Mouse (Mus musculus): Measurements from ENCODE around the gene Dnajb12. TPM values are rescaled to one million over a fixed set of nuclear protein-coding genes. Genes with fewer than 3 reads are reported as not detected.
"Not testable (repeated sequence)": the region's sequence is repeated elsewhere in the genome, so short reads cannot be mapped to it uniquely, and the experiment has no call there.

Gene Dnajb12
- total RNA-seq, 2 experiments from 2014 or later = 44.9 to 47.1 TPM

DNA sequence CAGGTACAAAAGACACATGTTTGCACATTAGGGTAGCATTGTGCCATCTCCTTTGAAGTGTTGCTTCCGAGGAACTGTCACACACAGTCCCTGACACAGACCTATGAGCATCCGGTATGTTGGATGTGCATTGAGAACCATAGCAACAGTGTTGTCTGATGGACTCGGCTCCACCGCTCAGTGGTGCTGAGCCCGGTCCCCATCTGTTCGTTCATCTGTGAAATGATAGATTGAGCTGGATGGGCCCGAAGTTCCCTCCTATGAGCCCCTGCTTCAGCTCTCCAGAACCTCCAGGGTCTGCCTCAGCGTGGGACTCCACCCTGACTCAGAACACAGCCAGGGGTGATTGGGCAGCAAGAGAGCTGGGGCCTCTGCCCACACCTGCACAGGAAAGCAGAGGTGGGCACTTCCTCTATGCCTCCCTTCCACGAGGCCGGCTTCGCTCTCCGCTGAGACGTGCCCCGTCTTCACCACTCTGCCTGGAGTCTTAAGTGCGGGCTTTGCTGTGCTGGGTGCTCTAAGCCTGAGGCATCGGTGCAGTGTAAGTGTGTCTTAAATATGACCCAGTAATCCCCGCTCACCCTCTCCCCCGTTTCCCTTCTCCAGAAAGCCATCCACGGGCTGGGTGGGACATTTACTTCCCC is 15.0 kb upstream of the Dnajb12 start:
- intact Hi-C loops (cut with DNase I) = loop anchor here (10.0 kb wide), 1 partner anchor 490 kb away; no protein-coding TSS in a partner anchor
- DNase-seq (ENCODE audit: extremely low spot score in 1 of 2, low spot score in 2 of 2) = peak in 1 of 2 experiments; percentile 37

GRCm38 (mm10) chr10:59864884-59865726 is 14.3 kb upstream of the Dnajb12 start:
- intact Hi-C loops (cut with DNase I) = loop anchor here (5.0 to 10.0 kb wide), 2 partner anchors 373 to 490 kb away; no protein-coding TSS in a partner anchor
- peak; percentile 74 to 88 for DNase-seq (ENCODE audit: extremely low spot score in 1 of 2, low spot score in 2 of 2)

GRCm38 (mm10) chr10:59868266-59868665 is 11.1 kb upstream of the Dnajb12 start:
- intact Hi-C loops (cut with DNase I) = loop anchor here (5.0 to 10.0 kb wide), 2 partner anchors 376 to 493 kb away; no protein-coding TSS in a partner anchor
- DNase-seq (ENCODE audit: extremely low spot score in 1 of 2, low spot score in 2 of 2) = no peak

GRCm38 (mm10) chr10:59870038-59870437 is 9.3 kb upstream of the Dnajb12 start:
- intact Hi-C loops (cut with DNase I) = no loop called here
- no peak for DNase-seq (ENCODE audit: extremely low spot score in 1 of 2, low spot score in 2 of 2)

DNA sequence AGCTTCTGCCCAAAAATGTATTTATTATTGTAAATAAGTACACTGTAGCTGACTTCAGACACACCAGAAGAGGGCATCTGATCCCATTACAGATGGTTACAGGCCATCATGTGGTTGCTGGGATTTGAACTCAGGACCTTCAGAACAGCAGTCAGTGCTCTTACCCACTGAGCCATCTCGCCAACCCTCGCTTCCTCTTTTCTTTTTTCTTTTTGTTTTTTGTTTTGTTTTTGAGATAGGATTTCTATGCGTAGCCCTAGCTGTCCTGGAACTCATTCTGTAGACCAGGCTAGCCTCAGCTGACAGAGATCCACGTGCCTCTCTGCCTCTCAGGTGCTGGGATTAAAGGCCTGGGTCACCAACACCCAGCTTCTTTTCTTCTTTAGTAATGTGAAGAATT is 6.7 kb upstream of the Dnajb12 start:
- intact Hi-C loops (cut with DNase I); DNase-seq (ENCODE audit: extremely low spot score in 1 of 2, low spot score in 2 of 2): not testable (repeated sequence)

- no peak for DNase-seq (ENCODE audit: extremely low spot score in 1 of 2, low spot score in 2 of 2)
- intact Hi-C loops (cut with DNase I) = no loop called here
These were observed 6.2 kb upstream of the Dnajb12 start for GRCm38 (mm10) chr10:59873206-59873605.

- intact Hi-C loops (cut with DNase I) = no loop called here
- DNase-seq (ENCODE audit: extremely low spot score in 1 of 2, low spot score in 2 of 2) = no peak
These were observed 5.7 kb upstream of the Dnajb12 start for GRCm38 (mm10) chr10:59873613-59874012.

DNA sequence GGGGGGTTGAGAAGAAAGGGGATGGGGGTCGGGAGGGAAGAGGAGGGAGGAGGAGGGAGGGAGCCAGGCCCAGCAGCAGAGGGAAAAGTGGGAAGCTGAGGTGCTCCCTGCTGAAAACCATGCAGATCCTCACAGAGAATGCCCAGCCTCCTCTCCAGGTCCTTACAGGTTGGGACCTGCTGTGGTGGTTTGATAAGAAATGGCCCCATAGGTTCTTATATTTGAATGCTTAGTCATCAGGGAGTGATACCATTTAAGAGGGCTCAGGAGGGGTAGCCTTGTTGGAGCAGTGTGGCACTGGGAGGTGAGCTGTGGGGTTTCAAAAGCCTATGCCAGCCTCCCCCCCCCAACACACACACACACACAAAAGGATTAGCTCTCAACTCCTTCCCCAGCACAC is 4.0 kb upstream of the Dnajb12 start:
- no peak for DNase-seq (ENCODE audit: extremely low spot score in 1 of 2, low spot score in 2 of 2)
- intact Hi-C loops (cut with DNase I) = no loop called here

DNA sequence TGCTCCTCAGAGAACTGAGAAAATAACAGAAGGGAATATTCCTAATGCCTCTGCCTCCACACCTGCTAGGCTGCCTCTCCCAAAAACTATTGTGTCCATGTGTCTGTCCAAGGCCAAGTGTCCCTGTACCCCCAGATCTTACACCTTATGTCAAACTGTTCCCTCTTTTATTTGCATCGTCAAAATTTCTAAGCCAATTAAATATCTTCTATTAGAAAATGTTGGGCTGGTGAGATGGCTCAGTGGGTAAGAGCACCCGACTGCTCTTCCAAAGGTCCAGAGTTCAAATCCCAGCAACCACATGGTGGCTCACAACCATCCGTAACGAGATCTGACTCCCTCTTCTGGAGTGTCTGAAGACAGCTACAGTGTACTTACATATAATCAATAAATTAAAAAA is 2.7 kb upstream of the Dnajb12 start:
- intact Hi-C loops (cut with DNase I); DNase-seq (ENCODE audit: extremely low spot score in 1 of 2, low spot score in 2 of 2): not testable (repeated sequence)

DNA sequence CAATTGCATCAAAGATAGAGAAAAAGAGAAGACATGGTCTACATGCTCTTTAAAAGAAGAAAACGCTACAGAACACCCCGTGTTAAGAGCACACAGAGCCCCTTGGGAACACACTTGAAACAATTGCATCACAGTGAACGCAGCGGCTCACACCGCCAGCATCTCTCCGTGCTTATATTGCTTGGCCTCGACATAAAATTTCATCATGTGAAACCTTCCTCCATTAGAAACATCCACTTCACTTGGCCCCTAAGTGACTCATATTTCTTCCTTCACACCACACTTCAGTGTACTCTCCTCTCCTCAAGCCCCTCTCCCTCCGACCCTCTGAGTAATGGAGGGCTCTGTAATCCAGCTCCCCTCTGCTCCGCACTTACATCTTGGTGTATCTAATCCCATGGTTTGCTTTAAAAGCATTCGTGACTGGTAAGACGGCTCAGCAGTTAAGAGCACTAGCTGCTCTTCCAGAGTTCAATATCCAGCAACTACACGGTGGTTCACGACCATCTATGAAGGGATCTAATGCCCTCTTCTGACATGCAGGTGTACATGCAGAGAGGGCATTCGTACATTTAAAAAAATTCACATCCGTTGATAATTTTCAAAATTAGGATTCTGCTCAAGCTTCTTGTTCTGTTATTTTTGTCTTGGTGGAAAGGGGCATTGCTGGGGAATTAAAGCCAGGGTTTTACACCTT is 1.8 kb upstream of the Dnajb12 start:
- no peak for DNase-seq (ENCODE audit: extremely low spot score in 1 of 2, low spot score in 2 of 2)
- intact Hi-C loops (cut with DNase I) = no loop called here

- intact Hi-C loops (cut with DNase I) = no loop called here
- DNase-seq (ENCODE audit: extremely low spot score in 1 of 2, low spot score in 2 of 2) = no peak
These were observed 533 bp upstream of the Dnajb12 start for GRCm38 (mm10) chr10:59878823-59879222.

GRCm38 (mm10) chr10:59880029-59880386 is 652 bp downstream of the Dnajb12 start:
- DNase-seq (ENCODE audit: extremely low spot score in 1 of 2, low spot score in 2 of 2) = no peak
- intact Hi-C loops (cut with DNase I) = no loop called here

DNA sequence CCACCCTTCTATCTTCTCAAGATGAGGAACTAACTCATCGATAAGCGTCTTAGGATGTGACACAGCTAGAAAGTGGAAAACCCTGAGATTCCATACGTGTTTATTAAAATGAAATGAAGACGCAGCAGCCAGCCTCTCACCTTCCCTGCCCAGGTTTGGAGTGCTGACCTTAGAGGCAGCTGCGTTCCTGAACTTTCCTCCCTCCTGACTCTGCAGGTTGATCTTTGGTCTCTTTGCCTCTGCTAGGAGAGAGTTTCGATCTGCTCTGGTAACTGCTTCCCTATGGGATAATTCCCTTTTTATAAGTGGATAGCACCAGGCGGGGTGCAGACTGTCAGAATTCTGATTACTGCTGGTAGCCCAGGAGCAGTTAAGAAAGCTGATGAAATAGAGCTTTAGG is 1.5 kb downstream of the Dnajb12 start:
- intact Hi-C loops (cut with DNase I) = no loop called here
- DNase-seq (ENCODE audit: extremely low spot score in 1 of 2, low spot score in 2 of 2) = no peak

DNA sequence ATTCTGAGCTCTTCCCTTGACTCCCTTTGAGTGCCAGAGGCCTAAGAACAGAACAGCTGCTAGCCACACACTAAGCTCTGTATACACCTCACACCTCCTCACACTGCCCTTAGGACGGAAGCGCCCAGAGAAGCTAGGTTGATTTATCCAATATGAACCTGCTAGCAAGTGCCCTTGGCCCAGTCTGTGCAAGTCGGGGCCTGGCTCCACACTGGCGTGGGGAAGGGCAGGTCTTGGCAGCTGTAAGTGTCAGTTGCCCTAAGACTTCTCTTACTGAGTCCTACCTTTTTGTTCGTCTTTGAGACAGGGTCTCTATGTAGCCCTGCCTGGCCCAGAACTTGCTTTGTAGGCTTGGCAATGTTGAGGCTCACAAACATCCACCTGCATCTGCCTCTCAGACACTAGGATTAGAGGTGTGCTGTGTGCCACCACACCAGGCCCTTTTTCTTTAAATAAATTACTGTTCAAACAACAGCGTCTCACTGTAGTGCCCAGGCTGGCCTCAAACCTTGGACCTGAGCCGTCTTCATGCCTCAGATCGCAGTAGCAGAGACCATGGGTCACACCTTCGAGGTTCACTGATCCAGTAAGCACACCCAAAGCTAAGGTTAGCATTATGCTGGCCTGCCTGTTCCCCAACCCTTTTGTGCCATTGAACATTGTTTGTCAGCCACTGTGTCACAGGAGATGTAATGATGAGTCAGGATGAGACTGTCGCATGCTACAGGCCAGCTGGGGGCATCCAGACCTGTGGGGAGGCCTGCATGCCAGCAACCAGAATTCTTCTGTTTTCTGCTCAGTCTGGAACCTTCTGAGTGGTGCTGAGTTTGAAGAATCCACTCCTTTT is 5.2 kb downstream of the Dnajb12 start:
- intact Hi-C loops (cut with DNase I) = no loop called here
- DNase-seq (ENCODE audit: extremely low spot score in 1 of 2, low spot score in 2 of 2) = no peak

DNA sequence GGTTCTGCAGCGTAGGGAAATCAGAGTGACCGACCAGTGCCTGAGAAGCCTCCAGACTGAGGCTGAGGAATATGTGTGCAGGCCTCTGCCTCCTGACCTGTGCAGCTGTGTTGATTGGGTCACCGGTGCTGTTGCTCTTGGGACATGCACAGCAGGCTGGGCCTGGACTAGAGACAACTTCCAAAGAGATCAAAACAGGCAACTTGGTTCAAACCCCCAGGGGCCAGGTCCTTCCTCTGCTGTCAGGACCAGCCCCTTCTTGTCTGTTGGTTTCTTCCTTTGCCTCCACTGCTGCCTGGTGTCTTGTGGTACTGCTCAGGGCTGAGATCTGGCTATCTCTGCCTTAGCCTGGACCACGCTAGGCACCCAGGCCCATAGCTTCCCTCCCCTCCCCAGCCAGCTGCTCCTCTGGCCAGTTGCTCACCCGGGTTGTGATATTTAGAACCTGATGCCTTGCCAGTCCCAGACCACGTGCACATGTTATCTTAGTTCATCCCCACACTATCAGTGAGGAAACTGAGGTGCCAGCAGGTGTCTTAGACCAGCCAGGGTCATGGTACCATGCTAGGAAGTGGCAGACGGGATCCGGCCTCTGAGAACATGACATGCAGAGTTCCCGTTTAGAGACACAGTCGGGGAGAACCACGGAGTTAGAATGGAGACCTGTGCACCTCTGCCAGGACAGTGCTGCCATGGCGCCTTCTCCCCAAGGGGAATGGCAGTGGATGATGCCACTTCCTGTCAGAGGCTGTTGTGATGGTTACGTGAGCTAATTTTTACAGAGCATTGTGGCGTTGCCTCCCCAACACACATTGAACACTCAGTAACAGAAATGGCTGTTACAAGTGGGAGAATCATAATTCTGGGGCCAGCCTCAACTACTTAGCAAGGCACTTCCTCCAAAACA is 6.1 kb downstream of the Dnajb12 start:
- intact Hi-C loops (cut with DNase I) = no loop called here
- peak in 1 of 2 experiments; percentile 73 for DNase-seq (ENCODE audit: extremely low spot score in 1 of 2, low spot score in 2 of 2)

- intact Hi-C loops (cut with DNase I) = no loop called here
These were observed 6.7 kb downstream of the Dnajb12 start for GRCm38 (mm10) chr10:59886081-59886466.

DNA sequence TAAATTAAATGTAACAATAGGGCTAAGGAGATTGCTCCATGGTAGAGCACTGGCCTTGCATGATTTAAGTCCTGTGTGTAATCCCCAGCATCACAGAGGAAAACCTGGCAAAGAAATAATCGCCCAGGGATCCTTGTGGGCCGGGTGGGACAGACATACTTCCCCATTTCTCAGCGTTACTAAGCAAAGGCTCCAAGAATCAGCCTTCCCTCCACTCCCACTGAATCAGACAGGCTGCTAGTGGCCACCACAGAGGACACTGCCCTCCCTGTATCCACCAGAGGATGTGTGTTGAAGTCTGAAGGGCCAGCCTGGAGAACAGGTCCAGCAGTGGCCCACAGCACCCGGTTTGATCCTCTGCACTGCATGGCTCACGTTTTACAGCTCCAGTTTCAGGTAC is 8.1 kb downstream of the Dnajb12 start:
- DNase-seq (ENCODE audit: extremely low spot score in 1 of 2, low spot score in 2 of 2) = no peak
- intact Hi-C loops (cut with DNase I) = no loop called here

More at GRCm38 (mm10) chr10:59886081-59886466, 6.7 kb downstream of the Dnajb12 start:
- DNase-seq (ENCODE audit: extremely low spot score in 1 of 2, low spot score in 2 of 2) = no peak

DNA sequence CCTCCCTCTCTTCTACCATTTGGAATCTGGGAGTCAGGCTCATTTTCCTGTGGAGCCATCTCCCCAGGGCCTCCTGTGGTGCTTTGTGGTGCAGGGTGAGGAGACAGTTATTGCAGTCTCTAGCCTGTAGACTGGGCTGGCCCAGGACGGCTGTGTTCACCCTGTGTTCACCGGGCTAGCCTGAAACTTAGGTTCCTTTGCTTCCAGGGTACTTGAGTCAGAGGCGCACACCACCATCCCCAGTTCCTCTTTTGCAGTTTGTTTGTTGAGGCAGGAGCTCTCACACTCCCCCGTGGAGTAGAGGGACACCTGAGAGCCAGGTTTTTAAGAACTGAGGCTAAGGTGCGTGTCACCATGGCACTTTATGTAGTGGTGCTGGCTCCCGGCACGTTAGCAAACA is 10.0 kb downstream of the Dnajb12 start:
- intact Hi-C loops (cut with DNase I) = no loop called here
- no peak for DNase-seq (ENCODE audit: extremely low spot score in 1 of 2, low spot score in 2 of 2)
